Mouse (Mus musculus) stomach, embryonic 14.5 days (tissue): ENCODE measurements at regions not wholly inside any gene's neighbourhood (a gene's known extent, or its start where the extent isn't known, plus 50 kb on each side); places are given as distances from the start of the nearest gene placed in this dataset.

Experiments
- ATAC-seq: fragments of 200-750 bp; cut with Nextera tagmentation; 2 replicates; pipeline ENCODE4 v1.8.0; 2017; ENCODE audit warnings: low read depth, moderate TSS enrichment; ENCODE audit not compliant: insufficient number of reproducible peaks, insufficient read depth, low FRiP score
- H3K27ac ChIP-seq: fragments of 300-500 bp; sonication (generic); 2 replicates; pipeline ENCODE4 v1.5.1; 2014; ENCODE audit warnings: mild to moderate bottlenecking, low read length, moderate library complexity, mixed read lengths
- H3K27me3 ChIP-seq: fragments of 300-500 bp; sonication (generic); 2 replicates; pipeline ENCODE4 v1.6.1; 2014; ENCODE audit warnings: low read length, control low read depth, mixed read lengths; ENCODE audit not compliant: control insufficient read depth, insufficient read depth
- H3K36me3 ChIP-seq: fragments of 300-500 bp; sonication (generic); 2 replicates; pipeline ENCODE4 v1.6.1; 2014; ENCODE audit warnings: mild to moderate bottlenecking, control low read depth, low read length, moderate library complexity, mixed read lengths; ENCODE audit not compliant: control insufficient read depth, insufficient read depth
- H3K4me1 ChIP-seq: fragments of 300-500 bp; sonication (generic); 2 replicates; pipeline ENCODE4 v1.6.1; 2014; ENCODE audit warnings: low read length, control low read depth, mixed read lengths; ENCODE audit not compliant: control insufficient read depth, insufficient read depth
- H3K4me2 ChIP-seq: fragments of 300-500 bp; sonication (generic); replicated peaks from 2 replicates; pipeline ENCODE4 v1.6.1; 2014; ENCODE audit warnings: low read depth, low read length, control low read depth
- H3K4me3 ChIP-seq: fragments of 300-500 bp; sonication (generic); 2 replicates; pipeline ENCODE4 v1.5.1; 2014; ENCODE audit warnings: low read depth, low read length, control low read depth
- H3K9ac ChIP-seq: fragments of 300-500 bp; sonication (generic); replicated peaks from 2 replicates; pipeline ENCODE4 v1.6.1; 2014; ENCODE audit warnings: low read depth, mild to moderate bottlenecking, control low read depth, low read length, moderate library complexity, mixed read lengths
- H3K9me3 ChIP-seq: fragments of 300-500 bp; sonication (generic); 2 replicates; pipeline ENCODE4 v1.6.1; 2016; ENCODE audit warnings: low read depth, low read length, control low read depth; ENCODE audit not compliant: control insufficient read depth
- WGBS: fragments of 180-500 bp; shearing (Covaris S2); extraction: QIAGEN DNeasy Blood & Tissue Kit; methylation state at CpG from one replicate; pipeline ENCODE4 v1.1.7; 2014; 5-methylcytosine and 5-hydroxymethylcytosine counted together

DNA sequence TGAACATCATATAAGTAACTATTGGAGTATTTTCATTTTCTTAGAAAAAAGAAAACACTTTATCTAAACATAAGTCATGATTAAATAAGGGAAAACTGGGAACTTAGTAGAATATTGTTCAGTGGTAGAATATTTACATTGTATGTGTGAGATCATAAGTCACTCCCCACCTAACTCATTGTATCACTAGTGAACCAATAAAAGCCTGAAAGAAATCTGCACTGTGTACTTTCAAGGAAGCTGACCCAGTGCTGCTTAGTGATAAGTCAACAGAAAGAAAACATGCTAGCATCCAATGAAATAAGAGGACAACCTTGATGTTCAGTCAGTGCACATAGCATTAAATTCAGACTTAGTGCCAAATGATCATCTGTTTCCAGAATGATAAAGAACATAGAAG lies 795.7 kb upstream of the A1bg start:
- Histone ChIP-seq H3K4me3 (no peak overlapping the region), H3K9me3 (no peaks in the 10 kb centered on the region), H3K9ac (no peak overlapping the region), H3K4me1 (no peaks in the 10 kb centered on the region), H3K4me2 (no peak overlapping the region), H3K27me3 (no peaks in the 10 kb centered on the region), H3K27ac (no peak overlapping the region), H3K36me3 (no peaks in the 10 kb centered on the region)
- no peak for ATAC-seq

DNA sequence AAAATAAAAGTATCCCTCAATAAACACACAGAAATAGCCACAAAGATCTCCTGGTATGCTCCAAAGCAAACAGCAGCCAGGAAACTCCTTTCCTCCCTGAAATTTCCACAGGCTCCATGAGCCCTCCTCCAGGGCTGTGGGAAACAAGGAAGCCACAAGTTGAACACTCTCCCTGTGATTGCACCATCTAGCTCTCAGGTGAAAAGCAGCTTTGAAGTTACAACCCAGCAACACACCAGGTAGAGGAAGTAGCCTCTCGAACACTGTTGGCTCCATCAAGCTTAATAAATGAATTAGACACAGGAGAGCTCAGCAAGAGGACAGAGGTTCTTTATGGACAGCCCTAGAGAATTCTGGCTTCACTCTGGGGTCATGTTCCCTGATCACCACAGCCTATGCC lies 794.4 kb upstream of the A1bg start:
- Histone ChIP-seq H3K27ac (no peak overlapping the region), H3K9me3 (no peaks in the 10 kb centered on the region), H3K4me3 (no peak overlapping the region), H3K9ac (no peak overlapping the region), H3K4me2 (no peak overlapping the region), H3K4me1 (no peaks in the 10 kb centered on the region), H3K27me3 (no peaks in the 10 kb centered on the region), H3K36me3 (no peaks in the 10 kb centered on the region)
- ATAC-seq = no peak
- 87% methylated on average over 1 of the region's 1 CpGs for WGBS

DNA sequence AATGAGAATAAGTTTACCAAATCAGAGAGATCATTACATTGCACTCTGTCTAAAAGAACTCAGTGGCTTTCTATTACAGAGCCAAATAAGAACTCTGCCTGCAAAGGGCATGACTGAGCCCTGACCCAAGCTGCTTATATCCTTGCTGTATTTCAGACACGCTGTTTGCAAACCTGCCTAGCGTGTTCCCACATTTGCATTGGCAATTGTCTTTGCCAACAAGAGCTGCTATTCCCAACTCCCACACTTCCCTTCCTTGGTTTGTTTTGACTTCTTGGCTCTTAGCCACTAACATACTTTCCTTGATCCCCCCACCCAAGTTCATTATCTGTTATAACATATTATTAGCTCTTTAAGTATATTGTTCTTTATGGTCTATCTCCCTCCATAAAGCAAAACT lies 791.1 kb upstream of the A1bg start:
- Histone ChIP-seq H3K36me3 (no peaks in the 10 kb centered on the region), H3K9ac (no peak overlapping the region), H3K27me3 (no peaks in the 10 kb centered on the region), H3K9me3 (no peaks in the 10 kb centered on the region), H3K27ac (no peak overlapping the region), H3K4me2 (no peak overlapping the region), H3K4me1 (no peaks in the 10 kb centered on the region), H3K4me3 (no peak overlapping the region)
- no peak for ATAC-seq
- 51% methylated on average over 2 of the region's 2 CpGs for WGBS

- Histone ChIP-seq H3K27ac (no peak overlapping the region), H3K36me3 (no peaks in the 10 kb centered on the region), H3K27me3 (no peaks in the 10 kb centered on the region), H3K9me3 (no peaks in the 10 kb centered on the region), H3K4me1 (no peaks in the 10 kb centered on the region), H3K4me2 (no peak overlapping the region), H3K4me3 (no peak overlapping the region), H3K9ac (no peak overlapping the region)
- WGBS = 60% methylated on average over 4 of the region's 4 CpGs
- ATAC-seq = no peak
These were observed 786.1 kb upstream of the A1bg start for GRCm38 (mm10) chr15:61708928-61709327.

DNA sequence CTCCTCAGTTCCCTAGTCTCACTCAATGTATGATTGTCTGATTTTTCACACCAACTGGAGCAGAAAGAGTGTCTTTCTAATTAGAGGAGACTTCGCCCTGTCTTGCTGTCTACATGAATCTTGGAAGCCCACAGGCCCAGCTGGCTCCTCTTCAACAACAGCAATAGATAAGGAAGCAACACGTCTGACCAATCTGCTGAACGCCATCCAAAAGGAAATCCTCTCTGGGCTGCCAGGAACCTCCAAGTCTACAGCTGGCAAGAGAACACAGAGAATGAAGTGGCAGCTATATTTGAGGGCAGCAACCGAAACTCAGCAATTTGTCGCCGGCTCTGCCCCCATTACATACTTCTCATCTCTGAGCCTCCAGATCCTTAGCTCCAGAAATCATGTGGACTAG lies 785.1 kb upstream of the A1bg start:
- Histone ChIP-seq H3K9ac (no peak overlapping the region), H3K4me3 (no peak overlapping the region), H3K4me2 (no peak overlapping the region), H3K9me3 (no peaks in the 10 kb centered on the region), H3K27me3 (no peaks in the 10 kb centered on the region), H3K4me1 (no peaks in the 10 kb centered on the region), H3K27ac (no peak overlapping the region), H3K36me3 (no peaks in the 10 kb centered on the region)
- WGBS = 75% methylated on average over 6 of the region's 6 CpGs
- no peak for ATAC-seq

DNA sequence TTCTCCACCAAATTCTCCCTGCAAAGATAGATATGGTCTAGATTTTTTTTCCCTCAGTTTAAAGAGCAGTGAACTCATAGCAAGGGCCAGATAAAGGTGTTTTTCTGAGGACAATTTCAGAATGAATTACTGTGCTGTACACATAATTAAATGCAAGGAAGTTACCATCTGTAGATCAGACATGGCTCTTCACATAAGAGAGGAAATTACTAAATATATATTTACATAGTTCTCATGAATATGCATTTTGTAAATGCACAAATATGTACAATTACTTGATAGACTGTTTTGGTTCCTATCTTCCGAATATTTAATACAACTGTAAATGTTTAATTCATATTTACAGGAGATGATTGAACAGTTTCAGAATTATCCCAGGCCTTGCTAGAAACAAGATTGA lies 769.9 kb upstream of the A1bg start:
- Histone ChIP-seq H3K9me3 (no peaks in the 10 kb centered on the region), H3K27ac (no peak overlapping the region), H3K4me1 (no peaks in the 10 kb centered on the region), H3K4me3 (no peak overlapping the region), H3K9ac (no peak overlapping the region), H3K4me2 (no peak overlapping the region), H3K36me3 (no peaks in the 10 kb centered on the region), H3K27me3 (no peaks in the 10 kb centered on the region)
- 94% methylated on average over 1 of the region's 1 CpGs for WGBS
- no peak for ATAC-seq

DNA sequence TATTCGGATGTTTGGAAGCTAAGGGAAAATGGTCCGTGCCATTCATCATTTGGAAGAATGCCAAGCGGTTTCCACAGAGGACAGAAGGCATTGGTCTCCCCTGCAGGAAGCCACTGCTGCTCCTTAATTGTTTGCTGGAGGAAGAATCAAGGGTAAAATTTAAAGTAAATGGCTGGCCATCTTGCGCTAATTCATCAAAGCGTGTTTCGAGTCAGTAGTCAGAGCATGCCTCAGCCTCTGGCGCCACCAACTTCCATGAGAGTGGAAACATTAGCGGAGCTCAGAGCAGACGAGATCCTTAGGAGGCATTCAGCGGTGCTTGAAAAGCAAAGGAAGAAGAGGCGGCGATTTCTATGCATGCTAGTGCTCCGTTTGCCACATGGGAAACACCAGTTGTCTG lies 767.6 kb upstream of the A1bg start:
- Histone ChIP-seq H3K36me3 (no peaks in the 10 kb centered on the region), H3K27me3 (no peaks in the 10 kb centered on the region), H3K4me3 (no peak overlapping the region), H3K9ac (no peak overlapping the region), H3K4me1 (no peaks in the 10 kb centered on the region), H3K4me2 (no peak overlapping the region), H3K27ac (no peak overlapping the region), H3K9me3 (no peaks in the 10 kb centered on the region)
- no peak for ATAC-seq
- 80% methylated on average over 13 of the region's 13 CpGs for WGBS

DNA sequence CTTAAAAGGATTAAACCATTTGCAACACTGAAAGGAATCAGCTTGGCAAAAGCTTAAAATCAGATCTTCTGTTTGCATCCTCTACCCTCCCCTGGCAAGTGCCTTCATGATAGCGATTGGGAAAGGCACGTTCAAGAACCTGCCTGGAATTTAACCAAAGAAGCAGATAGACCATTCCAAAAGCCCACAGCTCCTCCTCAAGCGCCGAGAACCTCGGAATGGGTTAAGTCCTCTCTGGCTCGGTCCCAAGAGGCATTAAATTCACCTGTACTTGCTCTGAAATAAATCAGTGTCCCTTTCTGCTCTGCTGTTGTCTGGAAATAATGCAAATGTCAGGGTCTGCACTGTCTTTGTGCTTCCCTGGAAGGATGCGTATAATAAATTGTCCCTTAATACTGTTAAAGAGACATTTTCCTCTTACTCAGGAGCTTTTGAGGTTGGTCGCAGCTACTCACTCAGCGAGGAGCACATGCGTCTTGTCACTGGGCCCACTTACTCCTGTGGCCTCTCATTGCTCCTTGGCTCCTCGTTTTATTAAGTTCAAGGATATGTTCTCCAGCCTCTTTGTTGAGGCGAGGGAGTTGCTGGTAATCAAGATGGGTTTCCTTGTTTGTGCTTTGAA lies 767.1 kb upstream of the A1bg start:
- H3K4me1 ChIP-seq = no peaks in the 10 kb centered on the region
- H3K4me3 ChIP-seq = no peak overlapping the region
- H3K4me2 ChIP-seq = no peak overlapping the region
- no peak overlapping the region for H3K9ac ChIP-seq
- H3K27ac ChIP-seq = no peak overlapping the region
- no peaks in the 10 kb centered on the region for H3K27me3 ChIP-seq
- H3K9me3 ChIP-seq = no peaks in the 10 kb centered on the region
- 51% methylated on average over 12 of the region's 12 CpGs for WGBS
- no peaks in the 10 kb centered on the region for H3K36me3 ChIP-seq
- no peak for ATAC-seq

- no peak for ATAC-seq
- no peak overlapping the region for H3K27ac ChIP-seq
- no peak overlapping the region for H3K4me3 ChIP-seq
- no peaks in the 10 kb centered on the region for H3K27me3 ChIP-seq
- H3K4me2 ChIP-seq = no peak overlapping the region
- WGBS = 80% methylated on average over 4 of the region's 4 CpGs
- no peaks in the 10 kb centered on the region for H3K36me3 ChIP-seq
- no peaks in the 10 kb centered on the region for H3K9me3 ChIP-seq
- no peaks in the 10 kb centered on the region for H3K4me1 ChIP-seq
- H3K9ac ChIP-seq = no peak overlapping the region
These were observed 760.2 kb upstream of the A1bg start for GRCm38 (mm10) chr15:61682968-61683367.
